Mouse (Mus musculus): Measurements from ENCODE around the gene Tbc1d1. TPM values are rescaled to one million over a fixed set of nuclear protein-coding genes. Genes with fewer than 3 reads are reported as not detected.

Gene Tbc1d1
- total and polyA plus RNA-seq, 3 experiments: 26.0 to 38.6 (median 31.9) TPM

- H3K9me3 ChIP-seq (replicated peaks; ENCODE audit: low read length): no peaks in the 10 kb centered on the region
- H3K4me1 ChIP-seq (ENCODE audit: control insufficient read depth in 1 of 2, insufficient read depth in 2 of 2): no peaks in the 10 kb centered on the region
- in situ Hi-C loops (cut with MboI; ENCODE audit: low pct_ligation_motif_present, low pct_unique_long_range_greater_than_20kb, low sequenced_read_pairs): no loop called here
- H3K79me2 ChIP-seq (replicated peaks; ENCODE audit: control insufficient read depth, extremely low read depth, insufficient read depth, poor library complexity, severe bottlenecking): no peaks in the 10 kb centered on the region
- H3K27me3 ChIP-seq (replicated peaks): no peaks in the 10 kb centered on the region
- TF ChIP-seq RAD21 (IDR thresholded peaks at IDR 0.05; ENCODE audit: low read depth, low read length) (peak; percentile 11), RCOR1 (conservative IDR thresholded peaks at IDR 0.05; ENCODE audit: low read depth, low read length) (no peak), NELFE (IDR thresholded peaks at IDR 0.05; ENCODE audit: low read depth, low read length) (no peak), CTCF (conservative IDR thresholded peaks at IDR 0.05 in 1 of 2, IDR thresholded peaks at IDR 0.05 in 1 of 2; ENCODE audit: low read depth in 2 of 2, low read length in 2 of 2) (peak in 1 of 2 experiments; percentile 50; a peak in 2 of 4 replicates), SMC3 (IDR thresholded peaks at IDR 0.05; ENCODE audit: low read depth, low read length) (peak; percentile 31), UBTF (IDR thresholded peaks at IDR 0.05; ENCODE audit: low read depth, low read length) (no peak), MYC (IDR thresholded peaks at IDR 0.05; ENCODE audit: low read depth, low read length) (0 out of 2 replicates have a peak, but pooled peaks have one; percentile 46)
- no peak overlapping the region for H3K4me3 ChIP-seq (replicated peaks in 1 of 3; ENCODE audit: low read depth in 2 of 3, low read length in 2 of 3, poor library complexity in 1 of 3)
- dilution Hi-C loops (cut with MboI; ENCODE audit: extremely low pct_ligation_motif_present, extremely low pct_unique_long_range_greater_than_20kb, low sequenced_read_pairs): no loop called here
- no peak overlapping the region for H3K27ac ChIP-seq (ENCODE audit: insufficient read depth, low read depth)
- no peak overlapping the region for H3K4me2 ChIP-seq (ENCODE audit: insufficient read depth, low read depth, poor library complexity, severe bottlenecking)
- no peak overlapping the region for H3K9ac ChIP-seq (ENCODE audit: insufficient read depth, low read depth)
- peaks cover 27 to 83% of the 10 kb centered on the region in 2 experiments for H3K36me3 ChIP-seq (replicated peaks in 1 of 2; ENCODE audit: control insufficient read depth in 1 of 2, insufficient read depth in 1 of 2, low read length in 1 of 2)
- no peak for DNase-seq (ENCODE audit: extremely low read depth)
Measured at GRCm38 (mm10) chr5:64109217-64109616, 46.9 kb upstream of the Tbc1d1 start.

- Histone ChIP-seq H3K27me3 (replicated peaks) (no peaks in the 10 kb centered on the region), H3K4me2 (ENCODE audit: insufficient read depth, low read depth, poor library complexity, severe bottlenecking) (no peak overlapping the region), H3K79me2 (replicated peaks; ENCODE audit: control insufficient read depth, extremely low read depth, insufficient read depth, poor library complexity, severe bottlenecking) (no peaks in the 10 kb centered on the region), H3K27ac (ENCODE audit: insufficient read depth, low read depth) (no peak overlapping the region), H3K4me1 (ENCODE audit: control insufficient read depth in 1 of 2, insufficient read depth in 2 of 2) (no peaks in the 10 kb centered on the region), H3K36me3 (replicated peaks in 1 of 2; ENCODE audit: control insufficient read depth in 1 of 2, insufficient read depth in 1 of 2, low read length in 1 of 2) (peaks cover 21 to 85% of the 10 kb centered on the region in 2 experiments), H3K9me3 (replicated peaks; ENCODE audit: low read length) (peaks cover 13% of the 10 kb centered on the region), H3K4me3 (replicated peaks in 1 of 3; ENCODE audit: low read depth in 2 of 3, low read length in 2 of 3, poor library complexity in 1 of 3) (no peak overlapping the region), H3K9ac (ENCODE audit: insufficient read depth, low read depth) (no peak overlapping the region)
- dilution Hi-C loops (cut with MboI; ENCODE audit: extremely low pct_ligation_motif_present, extremely low pct_unique_long_range_greater_than_20kb, low sequenced_read_pairs): no loop called here
- in situ Hi-C loops (cut with MboI; ENCODE audit: low pct_ligation_motif_present, low pct_unique_long_range_greater_than_20kb, low sequenced_read_pairs): no loop called here
- DNase-seq (ENCODE audit: extremely low read depth): no peak
- no peak for TF ChIP-seq GABPA (IDR thresholded peaks at IDR 0.05; ENCODE audit: insufficient replicate concordance, low read depth, low read length)
- no peak for TF ChIP-seq NELFE (IDR thresholded peaks at IDR 0.05; ENCODE audit: low read depth, low read length)
- no peak for TF ChIP-seq IRF4 (IDR thresholded peaks at IDR 0.05; ENCODE audit: low read depth, low read length)
- no peak for TF ChIP-seq ZNF384 (IDR thresholded peaks at IDR 0.05; ENCODE audit: low read depth, low read length)
- no peak for TF ChIP-seq EP300 (IDR thresholded peaks at IDR 0.05; ENCODE audit: low read length)
- TF ChIP-seq ZMIZ1 (IDR thresholded peaks at IDR 0.05; ENCODE audit: low read depth, low read length): no peak
- no peak for TF ChIP-seq SIN3A (IDR thresholded peaks at IDR 0.05; ENCODE audit: low read length)
- no peak for TF ChIP-seq KAT2A (IDR thresholded peaks at IDR 0.05; ENCODE audit: insufficient replicate concordance, low read length)
- TF ChIP-seq USF1 (IDR thresholded peaks at IDR 0.05; ENCODE audit: low read depth, low read length): no peak
- TF ChIP-seq CHD2 (IDR thresholded peaks at IDR 0.05; ENCODE audit: low read length): no peak
- TF ChIP-seq PAX5 (IDR thresholded peaks at IDR 0.05; ENCODE audit: low read length): no peak
Measured at GRCm38 (mm10) chr5:64112360-64112759, 43.7 kb upstream of the Tbc1d1 start.
